Mouse (Mus musculus): Measurements from ENCODE around the gene Aimp2. TPM values are rescaled to one million over a fixed set of nuclear protein-coding genes. Genes with fewer than 3 reads are reported as not detected.

Aimp2 gene
- total RNA-seq (2021): 38.3 and 44.5 TPM in 2 replicates
- long read RNA-seq, transcript Aimp2-201 (4 exons, 1,185 nt): major isoform, 28 of 37 reads
- long read RNA-seq, transcript Aimp2-202 (4 exons, 1,073 nt): minor isoform, 6 of 37 reads
- long read RNA-seq, partial matches to known transcripts: 0 of 37 reads
- long read RNA-seq, other reads (novel, unspliced or antisense): 3 of 37 reads

DNA sequence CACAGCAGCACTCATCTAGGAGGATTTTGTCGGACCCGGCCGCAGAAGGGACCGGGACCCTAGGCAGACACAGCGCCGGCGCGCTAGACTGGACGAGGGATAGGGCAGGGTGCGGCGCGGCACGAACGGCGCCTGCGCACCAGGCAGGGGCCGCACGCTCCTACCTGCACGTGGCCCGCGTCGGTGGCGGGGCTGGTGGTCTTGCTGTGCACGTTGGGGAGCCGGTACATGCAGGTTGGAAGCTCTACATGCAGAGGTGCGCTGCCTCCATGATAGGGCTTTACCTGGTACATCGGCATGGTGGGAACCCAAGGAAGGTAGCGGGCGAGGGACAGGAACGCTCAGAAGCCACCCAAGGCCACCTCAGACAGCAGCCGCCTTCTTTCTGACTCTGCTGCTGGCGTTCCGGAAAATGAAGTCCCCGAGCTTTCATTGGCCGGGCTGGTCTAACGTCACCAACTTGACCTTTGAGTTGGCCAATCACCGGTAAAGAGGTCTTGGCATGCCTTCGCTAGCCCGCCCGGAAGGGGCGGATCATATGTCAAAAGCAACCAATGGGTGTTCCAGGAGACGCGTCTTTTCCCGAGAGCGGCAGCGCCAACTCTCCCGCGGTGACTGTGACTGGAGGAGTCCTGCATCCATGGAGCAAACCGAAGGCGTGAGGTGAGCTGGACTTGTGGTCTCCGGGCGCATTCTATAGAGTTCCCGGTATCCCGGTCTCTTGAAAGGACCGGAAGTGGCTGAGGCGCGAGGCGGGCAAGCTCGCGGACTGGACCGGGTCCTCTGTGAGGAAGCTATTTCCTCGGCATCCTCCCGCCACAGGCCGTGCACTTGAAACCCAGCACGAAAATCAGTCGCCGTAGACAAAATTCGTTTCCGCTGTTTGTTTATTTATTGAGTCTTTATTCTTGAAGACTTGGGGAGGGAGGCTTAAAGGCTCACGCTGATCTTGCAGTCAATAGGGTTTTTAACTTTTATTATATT lies at the start of gene Aimp2, which contains the start of gene Pms2:
TSS of gene Aimp2 (minus strand) at position 431 of the 984 bp plus-strand sequence.
TSS of gene Pms2 (plus strand) at position 548 of the 984 bp plus-strand sequence.
- peak; percentile 90 for DNase-seq

DNA sequence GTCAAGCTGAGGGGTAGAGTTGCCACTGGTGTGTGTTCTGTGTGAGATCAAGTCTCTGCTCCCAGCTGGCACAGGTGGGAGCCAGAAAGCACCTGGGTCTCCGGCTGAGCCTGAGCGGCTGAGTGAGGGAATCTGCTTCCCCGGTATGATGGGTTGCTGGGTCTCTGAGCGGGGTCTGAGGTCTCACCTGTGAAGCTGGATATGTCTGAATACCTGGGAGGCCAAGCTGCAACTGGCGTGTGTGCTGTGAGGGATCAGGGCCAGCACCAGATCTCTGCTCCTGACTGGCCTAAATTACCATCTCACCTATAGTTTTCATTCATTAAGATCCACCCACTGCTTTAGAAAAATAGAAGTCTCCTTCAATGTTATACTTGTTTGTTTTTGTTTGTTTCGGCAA lies 47.5 kb upstream of the Aimp2 start:
- DNase-seq: no peak

DNA sequence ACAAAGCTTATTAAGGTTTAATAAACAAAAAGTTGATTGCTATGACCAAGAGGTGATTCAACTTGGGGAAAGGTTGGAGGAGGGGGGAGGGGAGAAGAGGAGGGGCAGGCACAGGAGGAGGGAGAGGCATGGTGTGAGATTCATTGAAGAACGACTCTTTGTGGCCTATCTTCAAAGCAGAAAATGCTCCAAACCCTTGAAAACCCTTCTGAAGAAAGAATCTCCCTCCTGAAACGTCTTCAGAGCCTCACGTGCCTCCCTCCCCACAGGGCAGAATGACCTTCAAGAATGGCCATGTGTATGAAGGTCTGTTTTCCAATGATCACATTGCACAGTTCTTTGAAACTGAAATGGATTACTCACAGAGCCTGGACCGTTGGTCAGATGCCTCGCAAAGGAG lies 40.4 kb upstream of the Aimp2 start:
- no peak for DNase-seq

DNA sequence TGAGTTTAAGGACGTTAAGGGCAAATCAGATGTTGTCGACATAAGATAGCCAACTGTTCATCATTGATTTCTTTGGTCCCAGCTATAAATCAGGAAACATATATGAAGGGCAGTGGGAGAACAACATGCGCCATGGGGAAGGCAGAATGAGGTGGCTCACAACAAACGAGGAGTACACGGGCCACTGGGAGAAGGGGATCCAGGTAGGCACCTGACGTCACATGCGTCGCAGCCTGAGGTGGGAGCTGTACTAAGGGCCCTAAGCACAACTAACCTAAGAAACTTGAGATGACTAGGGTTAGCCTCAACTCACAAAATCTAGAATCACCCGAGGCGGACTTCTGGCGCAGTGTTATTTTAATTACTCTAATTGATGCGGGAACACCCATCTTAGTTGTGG lies 38.7 kb upstream of the Aimp2 start:
- no peak for DNase-seq

DNA sequence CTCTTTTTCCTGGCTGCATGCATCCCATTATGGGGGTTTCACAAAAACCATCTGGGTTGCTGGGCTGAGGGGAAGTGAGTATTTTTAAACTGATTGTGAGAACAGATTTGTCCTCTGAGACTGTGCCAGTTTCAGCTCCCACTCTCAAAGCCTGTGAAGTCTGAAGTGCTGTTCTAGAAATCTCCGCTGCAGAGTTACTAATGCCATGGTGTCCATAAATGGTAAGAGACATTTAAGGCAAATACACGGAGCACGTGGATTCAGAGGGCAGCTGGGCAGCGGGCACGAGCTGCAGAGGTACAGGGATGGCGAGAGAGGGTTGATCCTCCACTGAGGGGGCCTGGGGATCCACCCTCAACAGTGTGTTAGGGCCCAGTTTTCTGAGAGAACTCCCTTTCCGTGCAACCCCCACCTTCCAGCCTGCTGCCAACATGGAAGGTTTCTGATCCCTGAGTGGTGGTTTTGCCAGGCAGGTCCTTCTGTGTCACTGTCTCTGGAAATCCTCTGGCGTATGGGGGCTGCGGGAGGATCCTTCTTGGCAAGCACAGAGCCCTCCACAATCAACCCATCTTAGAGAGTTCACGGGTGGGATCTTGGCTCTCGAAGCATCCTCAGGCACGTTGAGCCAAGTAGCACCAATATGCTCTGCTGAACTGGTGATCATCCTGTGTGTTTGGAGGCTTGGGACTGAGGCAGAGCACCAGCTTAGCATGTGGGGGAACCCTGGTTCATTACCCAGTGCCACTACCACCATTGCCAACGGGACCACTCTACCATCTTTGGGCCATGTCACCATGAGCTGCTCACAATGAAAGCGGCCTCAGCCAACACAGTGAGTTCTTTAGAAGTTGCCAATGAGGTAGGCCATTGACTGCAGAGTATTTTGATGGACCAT lies 33.8 kb upstream of the Aimp2 start:
- DNase-seq: no peak

DNA sequence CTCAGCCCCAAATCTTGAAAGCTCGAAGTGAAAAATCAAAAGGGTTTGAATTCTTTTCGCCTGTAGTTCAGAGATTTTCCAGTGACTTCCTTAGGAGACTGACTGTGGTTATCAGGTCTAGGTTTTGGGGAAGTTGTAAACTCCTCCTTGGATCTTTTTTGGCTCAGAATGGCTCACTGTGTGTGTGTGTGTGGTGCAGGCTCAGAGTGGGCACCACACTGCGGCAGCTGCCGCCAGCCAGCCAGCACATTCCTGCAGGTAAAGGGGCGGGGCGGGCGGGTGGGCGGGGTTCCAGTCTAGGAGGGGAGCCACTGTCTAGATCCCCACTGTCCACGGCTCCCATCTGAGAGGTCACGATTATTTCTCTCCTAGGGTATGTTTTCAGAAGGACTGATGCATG lies 31.9 kb upstream of the Aimp2 start:
- DNase-seq: no peak

DNA sequence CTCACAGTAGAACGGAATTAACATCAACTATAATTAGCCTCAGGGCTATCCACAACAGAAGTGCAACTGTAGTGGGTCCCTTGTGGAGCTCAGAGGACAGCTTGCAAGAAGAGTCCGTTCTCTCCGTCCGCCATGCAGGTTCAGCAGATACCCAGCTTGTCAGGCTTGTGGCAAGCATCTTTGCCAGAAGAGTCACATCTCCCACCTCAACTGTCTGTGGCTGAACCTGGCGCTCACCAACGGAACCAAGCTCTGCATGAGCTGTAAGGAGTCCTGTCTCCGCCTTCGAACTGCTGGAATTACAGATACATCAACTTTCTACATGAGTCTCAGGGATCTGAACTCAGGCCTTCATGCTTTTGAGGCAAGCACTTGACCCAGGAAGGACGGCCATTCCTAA lies 26.5 kb upstream of the Aimp2 start:
- no peak for DNase-seq

DNA sequence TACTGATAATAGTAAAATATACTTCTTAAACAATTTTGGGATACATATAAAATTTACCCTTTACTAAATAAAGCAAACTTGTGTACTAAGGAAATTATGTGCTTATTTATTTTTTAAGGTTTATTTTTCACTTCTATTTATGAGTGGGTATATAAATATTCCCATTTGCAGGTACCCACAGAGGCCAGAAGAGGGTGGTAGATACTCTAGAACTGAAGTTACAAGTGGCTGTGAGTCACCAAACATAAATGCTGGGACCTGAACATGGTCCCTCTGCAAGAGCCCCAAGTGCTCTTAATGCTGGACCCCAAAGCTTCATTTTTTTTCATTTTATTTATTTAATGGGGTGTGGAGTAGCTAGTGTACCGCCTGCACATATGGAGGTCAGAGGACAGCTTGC lies 24.2 kb upstream of the Aimp2 start:
- no peak for DNase-seq

DNA sequence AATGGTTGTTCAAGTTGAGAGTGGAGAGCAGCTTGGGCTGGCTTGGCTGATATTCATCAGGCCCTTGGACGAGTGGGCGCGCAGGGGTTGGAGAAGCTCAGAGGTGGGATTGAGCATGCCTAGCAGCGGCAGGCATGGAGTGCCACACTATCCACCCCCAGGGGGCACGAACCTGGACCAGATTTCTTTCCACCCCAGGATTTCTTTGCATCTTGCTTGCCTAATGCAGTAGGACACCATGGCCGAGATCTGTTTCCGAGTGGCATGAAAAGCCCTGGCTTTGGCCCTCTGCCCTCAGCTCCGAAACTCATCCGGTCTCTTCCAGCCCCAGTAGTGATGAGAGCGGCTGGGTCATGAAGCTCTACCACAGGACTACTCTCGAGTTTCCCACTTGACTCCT lies 23.8 kb upstream of the Aimp2 start:
- DNase-seq: no peak

DNA sequence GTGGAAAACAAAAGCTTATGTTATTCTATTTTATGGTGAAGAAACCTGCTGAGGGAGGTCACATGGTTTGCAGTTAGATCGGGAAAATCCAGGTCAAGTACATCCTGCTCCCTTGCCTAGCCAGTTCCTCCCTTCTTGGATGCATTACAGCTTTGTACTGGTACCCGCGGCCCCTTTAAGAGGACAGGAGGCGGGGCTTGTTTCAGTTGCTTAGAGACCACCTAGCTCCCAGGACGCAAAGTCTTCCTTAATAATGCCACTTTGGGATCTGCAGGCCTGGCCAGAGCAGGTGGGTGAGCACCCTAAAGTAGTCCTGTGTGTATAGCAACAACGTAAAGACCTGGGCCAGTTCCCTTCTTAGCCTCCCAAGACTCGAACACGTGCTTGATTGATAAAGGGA lies 23.2 kb upstream of the Aimp2 start, which contains the start of gene Rsph10b:
TSS of gene Rsph10b (plus strand) at position 205 of the 400 bp plus-strand sequence.
- peak; percentile 20 for DNase-seq

DNA sequence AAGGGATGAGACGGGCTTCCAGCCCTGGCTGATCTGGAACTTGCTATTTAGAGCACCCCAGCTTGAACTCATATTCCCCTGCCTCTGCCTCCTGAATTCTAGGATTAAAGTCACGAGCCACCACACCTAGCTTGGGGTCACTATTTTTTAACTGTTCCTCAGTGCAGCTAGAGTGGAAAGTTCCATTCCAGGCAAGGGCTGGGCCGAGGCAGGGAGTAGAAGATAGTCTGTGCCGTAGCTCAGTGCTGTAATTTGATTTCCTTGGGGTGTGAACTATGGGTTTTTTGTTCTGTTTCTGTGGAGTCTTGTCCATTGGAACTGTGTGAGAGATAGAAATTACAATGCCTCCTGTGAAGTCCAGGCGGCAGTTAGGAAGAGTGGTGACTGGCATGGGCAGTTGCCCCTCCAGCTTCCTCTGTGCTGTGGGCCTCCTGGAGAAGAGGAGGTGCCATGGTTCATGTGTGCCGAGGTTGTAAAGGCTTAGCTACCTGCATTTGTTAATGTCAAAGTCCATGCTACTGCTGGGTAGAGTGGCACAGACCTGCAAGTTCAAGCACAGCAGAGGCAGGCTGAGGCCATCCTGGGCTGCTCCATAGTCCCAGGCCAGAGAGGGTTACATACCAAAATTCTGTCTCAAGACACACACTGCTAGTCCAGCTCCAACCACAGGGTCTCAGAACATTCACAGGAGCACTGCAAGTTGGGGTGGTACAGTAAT lies 22.4 kb upstream of the Aimp2 start:
- DNase-seq: no peak

DNA sequence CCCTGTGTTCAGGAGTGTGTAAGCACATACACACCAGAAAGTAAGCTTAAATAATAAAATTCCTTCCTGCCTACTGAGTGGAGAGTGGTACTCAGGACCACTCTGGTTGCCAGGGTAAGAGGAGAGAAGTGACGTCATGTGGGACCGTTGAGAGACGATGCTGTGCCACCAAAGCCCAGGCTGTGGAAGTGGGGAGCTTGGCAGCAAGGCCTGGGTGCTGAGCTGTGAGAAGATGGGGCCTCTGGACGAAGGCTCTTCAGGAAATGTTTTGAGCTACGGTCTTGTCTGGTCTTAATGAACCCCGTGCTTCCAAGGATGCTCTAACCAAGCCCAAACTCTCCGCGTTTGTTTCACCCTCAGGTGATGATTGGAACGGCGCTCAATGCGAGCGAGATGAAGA lies 21.0 kb upstream of the Aimp2 start:
- no peak for DNase-seq

DNA sequence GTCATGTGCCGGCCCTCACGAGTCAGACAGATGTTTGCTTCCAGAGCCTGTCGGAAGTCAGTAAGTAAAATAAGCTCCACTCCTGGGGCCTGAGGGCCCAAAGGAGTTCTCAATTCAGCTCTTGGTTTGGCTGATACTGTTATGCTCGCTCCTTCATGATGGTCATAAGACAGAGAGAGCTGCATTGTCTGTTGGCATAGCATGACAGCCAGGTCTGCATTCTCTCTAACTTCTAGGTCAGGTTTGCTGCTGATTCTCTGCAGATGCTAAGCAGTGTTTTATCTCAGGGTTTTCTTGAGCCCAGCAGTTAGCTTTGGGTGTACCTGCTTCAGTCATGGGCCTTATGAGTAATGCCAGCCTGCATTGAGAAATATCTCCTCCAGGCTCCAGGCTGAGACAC lies 19.6 kb upstream of the Aimp2 start:
- no peak for DNase-seq

DNA sequence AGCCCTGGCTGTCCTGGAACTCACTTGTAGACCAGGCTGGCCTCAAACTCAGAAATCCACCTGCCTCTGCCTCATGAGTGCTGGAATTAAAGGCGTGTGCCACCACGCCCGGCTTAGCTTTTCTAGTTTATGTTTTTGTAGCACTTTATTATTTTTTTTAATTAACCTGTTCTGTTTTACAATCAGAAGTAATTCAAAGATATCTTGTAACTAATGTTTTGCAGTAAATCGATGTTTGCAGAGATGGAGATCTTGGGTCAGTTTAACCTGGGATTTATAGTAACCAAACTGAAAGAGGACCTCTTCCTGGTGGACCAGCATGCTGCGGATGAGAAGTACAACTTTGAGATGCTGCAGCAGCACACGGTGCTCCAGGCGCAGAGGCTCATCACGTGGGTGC lies 18.2 kb upstream of the Aimp2 start, which contains the start of gene Gm42421:
TSS of gene Gm42421 (plus strand) at position 301 of the 400 bp plus-strand sequence.
- DNase-seq: no peak

DNA sequence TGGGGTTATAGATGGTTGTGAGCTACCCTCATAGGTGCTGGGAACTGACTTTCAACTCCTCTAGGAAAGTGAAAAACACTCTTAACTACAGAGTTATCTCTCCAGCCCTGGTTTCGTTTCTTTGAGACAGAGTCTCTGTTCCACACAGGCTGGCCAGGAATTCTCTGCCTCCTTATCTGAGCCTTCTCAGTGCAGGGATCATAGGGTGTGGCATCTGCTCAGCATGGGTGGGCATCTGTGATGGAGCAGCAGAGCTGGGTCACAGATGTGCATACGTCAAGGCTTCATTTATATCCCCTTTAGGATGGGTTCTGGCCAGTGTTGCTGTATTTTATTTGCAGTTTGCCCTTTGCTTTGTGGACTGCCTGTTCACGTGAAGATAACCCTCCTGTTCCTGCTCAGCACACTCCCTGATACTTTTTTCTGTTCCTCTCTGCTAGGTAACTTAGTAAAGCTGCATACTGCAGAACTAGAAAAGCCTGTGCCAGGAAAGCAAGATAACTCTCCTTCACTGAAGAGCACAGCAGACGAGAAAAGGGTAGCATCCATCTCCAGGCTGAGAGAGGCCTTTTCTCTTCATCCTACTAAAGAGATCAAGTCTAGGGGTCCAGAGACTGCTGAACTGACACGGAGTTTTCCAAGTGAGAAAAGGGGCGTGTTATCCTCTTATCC lies 15.3 kb upstream of the Aimp2 start:
- DNase-seq: no peak

DNA sequence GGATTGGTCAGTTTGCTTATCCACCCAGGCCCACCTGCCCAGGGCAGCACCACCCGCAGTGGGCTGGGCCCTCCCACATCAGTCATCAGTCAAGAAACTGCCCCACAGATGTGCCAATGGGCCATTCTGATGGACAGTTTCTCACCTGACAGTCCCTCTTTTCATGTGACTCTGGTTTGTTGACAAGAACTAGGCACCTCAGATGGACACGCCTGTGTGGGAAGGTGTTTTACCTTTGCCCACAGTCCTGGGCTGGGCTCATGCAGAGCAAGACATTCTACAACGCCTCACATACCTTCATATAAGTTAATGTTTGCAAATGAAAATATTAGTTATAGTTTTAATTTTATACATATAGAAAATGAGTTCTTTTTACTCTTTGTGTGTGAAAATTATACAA lies 8.5 kb upstream of the Aimp2 start:
- no peak for DNase-seq

DNA sequence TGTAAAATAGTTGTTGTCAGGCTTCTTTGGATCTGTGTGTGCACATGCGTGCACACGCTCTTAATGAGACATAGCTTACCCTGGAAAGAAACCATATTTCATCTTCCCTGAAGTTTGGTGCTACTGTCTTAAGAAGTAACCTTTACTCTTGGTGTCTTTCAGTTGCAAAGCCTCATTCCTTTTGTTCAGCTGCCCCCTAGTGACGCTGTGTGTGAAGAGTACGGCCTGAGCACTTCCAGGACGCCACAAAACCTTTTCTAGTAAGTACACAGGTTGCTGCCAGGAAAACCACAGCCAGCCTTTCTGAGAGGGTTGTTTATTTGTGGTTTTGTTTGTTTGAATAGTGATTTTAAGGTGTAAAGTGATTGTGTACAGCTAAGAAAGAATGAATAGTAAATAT lies 7.8 kb upstream of the Aimp2 start:
- peak; percentile 54 for DNase-seq

DNA sequence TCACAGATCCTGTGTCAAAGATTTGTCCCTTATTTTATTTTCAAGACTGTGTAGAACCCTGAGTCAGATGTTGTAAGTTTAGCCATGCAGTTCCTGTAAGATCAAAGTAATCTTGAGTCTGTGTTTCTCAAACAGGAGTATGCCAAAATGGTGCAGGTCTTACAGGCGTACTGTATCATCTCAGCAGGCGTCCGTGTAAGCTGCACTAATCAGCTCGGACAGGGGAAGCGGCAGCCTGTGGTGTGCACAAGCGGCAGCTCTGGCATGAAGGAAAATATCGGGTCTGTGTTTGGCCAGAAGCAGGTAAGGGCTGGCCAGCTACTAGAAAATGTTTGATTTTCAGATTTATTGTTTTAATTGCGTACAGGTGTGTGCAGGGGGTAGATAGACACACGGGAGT lies 6.6 kb upstream of the Aimp2 start:
- no peak for DNase-seq

DNA sequence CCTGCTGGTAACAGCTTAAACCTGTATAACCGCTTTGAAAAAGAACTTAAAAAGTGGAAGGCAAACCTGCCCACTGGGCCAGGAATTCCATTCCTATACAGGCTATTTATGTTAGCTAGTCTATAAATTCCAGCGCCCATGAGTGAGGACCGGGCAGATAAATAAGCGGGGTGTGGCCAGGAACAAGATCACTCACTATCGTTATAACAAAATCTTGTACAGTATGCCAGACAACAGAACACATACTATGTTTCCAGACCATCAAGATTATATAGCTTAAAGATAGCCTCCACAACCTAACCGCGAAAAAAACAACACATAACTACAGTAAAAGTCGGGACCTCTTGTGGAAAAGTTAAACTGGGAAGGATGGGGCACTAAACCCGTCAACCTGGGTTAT lies 721 bp downstream of the Aimp2 start:
- no peak for DNase-seq

DNA sequence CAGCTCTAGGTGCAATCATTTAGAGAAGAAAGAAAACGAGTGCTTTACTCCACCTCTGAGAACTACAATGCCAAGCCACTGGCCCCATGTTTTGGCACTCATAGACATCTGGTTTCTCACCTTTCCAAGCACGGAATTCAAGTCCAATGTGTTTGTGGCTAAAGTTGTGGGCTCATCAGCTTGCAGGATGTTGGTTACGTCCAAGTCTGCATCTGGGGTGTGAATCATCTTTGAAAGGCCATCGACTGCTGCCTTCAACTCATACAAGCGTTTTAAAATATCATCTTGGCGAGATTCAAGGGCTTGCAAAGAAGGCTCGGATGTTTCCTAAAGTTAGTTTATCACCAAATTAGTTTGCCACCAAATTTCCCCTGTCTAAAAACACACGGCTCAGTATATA lies 3.2 kb downstream of the Aimp2 start:
- DNase-seq: no peak

DNA sequence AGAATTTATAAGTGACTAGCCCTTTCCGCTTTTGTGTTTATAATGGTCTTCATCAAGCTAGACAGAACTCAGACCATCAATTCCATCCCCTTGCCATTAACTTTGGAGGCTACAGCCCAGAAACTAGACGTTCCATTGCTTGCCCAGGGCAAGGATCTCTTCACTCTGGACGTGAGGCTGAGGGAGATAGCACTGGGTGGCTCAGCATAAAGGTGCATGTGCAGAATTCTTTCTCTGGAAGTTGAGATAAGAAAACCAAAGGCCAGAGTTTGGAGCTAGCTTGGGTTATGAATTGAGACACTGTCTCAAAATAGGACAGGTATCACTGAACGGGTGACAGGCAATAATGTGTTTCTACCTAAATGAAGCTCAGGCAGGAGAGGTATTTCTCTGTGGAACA lies 5.8 kb downstream of the Aimp2 start:
- DNase-seq: no peak

Data from adrenal gland, postnatal 25 days (tissue).